Mouse (Mus musculus) kidney, adult 9 months (tissue): ENCODE measurements at regions not wholly inside any gene's neighbourhood (a gene's known extent, or its start where the extent isn't known, plus 50 kb on each side); places are given as distances from the start of the nearest gene placed in this dataset.
A peak's percentile ranks its signal among the peaks of the same experiment; 100 is the strongest.

Experiments
- DNase-seq: peaks from one replicate; pipeline ENCODE4 v3.0.0; 2022

DNA sequence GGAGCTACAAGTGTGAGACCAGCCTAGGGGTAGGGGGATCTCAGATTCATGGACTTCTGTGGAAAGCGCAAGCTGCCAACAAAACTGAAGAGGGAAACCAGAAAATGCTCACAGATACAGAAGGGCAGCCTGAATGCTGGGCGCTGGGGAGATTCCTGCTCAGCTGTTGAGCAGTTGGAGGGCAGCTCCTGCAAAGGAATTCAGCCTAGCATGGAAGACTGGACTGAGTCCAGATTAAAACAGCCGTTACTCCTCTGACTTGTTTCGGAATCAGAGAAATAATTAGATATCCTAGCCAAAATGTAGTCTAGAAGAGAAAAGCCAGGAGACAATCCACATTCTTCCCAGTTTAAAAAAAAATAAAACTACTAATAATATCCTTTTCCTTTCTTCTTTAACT is 83.7 kb downstream of the Asb9 start:
- peak; percentile 1 for DNase-seq
